Mouse (Mus musculus) embryonic facial prominence, embryonic 15.5 days (tissue): ENCODE measurements around the gene Chka. TPM values are rescaled to one million over a fixed set of nuclear protein-coding genes. Genes with fewer than 3 reads are reported as not detected.

ENCODE experiments used
- ATAC-seq: fragments of 200-750 bp; cut with Nextera tagmentation; 2 replicates; pipeline ENCODE4 v1.8.0; 2017; ENCODE audit warnings: low read depth, moderate TSS enrichment; ENCODE audit not compliant: insufficient number of reproducible peaks, low FRiP score, low TSS enrichment
- H3K27ac ChIP-seq: fragments of 300-500 bp; sonication (generic); replicated peaks from 2 replicates; pipeline ENCODE4 v1.5.1; 2015; ENCODE audit warnings: mild to moderate bottlenecking, inconsistent platforms
- H3K27me3 ChIP-seq: fragments of 300-500 bp; sonication (generic); 2 replicates; pipeline ENCODE4 v1.6.1; 2015; ENCODE audit warnings: inconsistent platforms
- H3K36me3 ChIP-seq: fragments of 300-500 bp; sonication (generic); 2 replicates; pipeline ENCODE4 v1.6.1; 2015; ENCODE audit warnings: mild to moderate bottlenecking, inconsistent platforms
- H3K4me1 ChIP-seq: fragments of 300-500 bp; sonication (generic); 2 replicates; pipeline ENCODE4 v1.6.1; 2015; ENCODE audit warnings: inconsistent platforms
- H3K4me2 ChIP-seq: fragments of 300-500 bp; sonication (generic); replicated peaks from 2 replicates; pipeline ENCODE4 v1.6.1; 2015; ENCODE audit warnings: mild to moderate bottlenecking, inconsistent platforms
- H3K4me3 ChIP-seq: fragments of 300-500 bp; sonication (generic); replicated peaks from 2 replicates; pipeline ENCODE4 v1.5.1; 2015; ENCODE audit warnings: mild to moderate bottlenecking, inconsistent platforms
- H3K9ac ChIP-seq: fragments of 300-500 bp; sonication (generic); 2 replicates; pipeline ENCODE4 v1.6.1; 2015; ENCODE audit warnings: inconsistent platforms
- H3K9me3 ChIP-seq: fragments of 300-500 bp; sonication (generic); replicated peaks from 2 replicates; pipeline ENCODE4 v1.6.1; 2016; ENCODE audit warnings: inconsistent platforms
- WGBS: fragments of 180-500 bp; shearing (Covaris S2); methylation state at CpG from one replicate; pipeline ENCODE4 v1.1.7; 2015; 5-methylcytosine and 5-hydroxymethylcytosine counted together
- polyA plus RNA-seq: library from polyadenylated mRNA; unstranded; fragments of >200 nt; fragmentation: Nextera tagmentation; extraction: Ambion mirVana; gene quantifications from 2 replicates; pipeline ENCODE4 v1.2.1, GENCODE M21; 2015

Gene Chka
- polyA plus RNA-seq, 1 experiment from 2014 or later: 44.3 TPM

DNA sequence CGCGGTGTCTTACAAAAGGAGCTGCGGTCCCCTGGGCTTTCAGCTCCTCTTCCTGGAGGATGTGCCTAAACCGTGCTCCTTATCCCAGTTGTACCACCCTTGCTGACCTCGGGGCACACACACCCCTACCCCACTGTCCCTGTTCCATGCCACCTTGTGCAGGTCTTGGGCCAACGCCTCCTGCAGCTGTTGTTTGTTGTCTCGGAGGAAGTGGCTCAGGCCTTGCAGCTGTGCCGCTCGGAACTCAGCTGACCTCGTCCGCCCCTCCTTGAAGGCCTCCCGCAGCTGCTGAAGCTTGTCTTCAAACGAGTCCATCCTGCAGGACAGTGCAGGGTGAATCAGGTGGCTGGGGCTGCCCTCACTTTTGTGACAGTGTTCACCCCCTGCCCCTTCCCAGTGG lies 72.0 kb downstream of the Chka start:
- Histone ChIP-seq H3K27ac (peak overlapping the region; percentile 13), H3K4me1 (peaks cover 13% of the 10 kb centered on the region), H3K4me2 (no peak overlapping the region), H3K9ac (no peak overlapping the region), H3K4me3 (no peak overlapping the region), H3K36me3 (no peaks in the 10 kb centered on the region), H3K27me3 (no peaks in the 10 kb centered on the region), H3K9me3 (no peaks in the 10 kb centered on the region)
- ATAC-seq: peak; percentile 60
- WGBS: 57% methylated on average over 13 of the region's 13 CpGs

DNA sequence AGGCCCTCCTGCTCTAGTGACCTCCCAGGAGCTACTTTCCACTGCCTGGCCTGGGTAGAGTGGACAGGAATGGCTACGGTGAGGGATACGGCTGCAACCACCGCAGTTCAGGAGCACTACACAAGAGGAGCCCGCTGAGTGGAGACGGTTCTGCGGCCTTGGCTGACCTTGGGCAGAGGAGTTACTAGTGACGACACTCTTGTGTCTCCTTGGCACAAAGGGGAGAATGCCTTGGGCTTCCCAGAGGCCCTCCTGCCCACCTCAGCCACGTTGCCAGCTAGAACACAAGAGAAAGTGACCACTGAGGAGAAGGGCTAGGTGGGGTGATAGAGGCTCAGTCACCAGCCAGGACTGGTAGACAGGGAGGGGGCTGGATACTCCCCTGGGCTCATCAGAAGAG lies 72.6 kb downstream of the Chka start:
- no peaks in the 10 kb centered on the region for H3K36me3 ChIP-seq
- no peak for ATAC-seq
- H3K4me2 ChIP-seq: no peak overlapping the region
- no peaks in the 10 kb centered on the region for H3K27me3 ChIP-seq
- H3K27ac ChIP-seq: peak overlapping the region; percentile 3; the same call in 1 of the 2 replicates
- no peak overlapping the region for H3K9ac ChIP-seq
- peaks cover 17% of the 10 kb centered on the region for H3K4me1 ChIP-seq
- no peaks in the 10 kb centered on the region for H3K9me3 ChIP-seq
- no peak overlapping the region for H3K4me3 ChIP-seq
- 72% methylated on average over 8 of the region's 8 CpGs for WGBS

DNA sequence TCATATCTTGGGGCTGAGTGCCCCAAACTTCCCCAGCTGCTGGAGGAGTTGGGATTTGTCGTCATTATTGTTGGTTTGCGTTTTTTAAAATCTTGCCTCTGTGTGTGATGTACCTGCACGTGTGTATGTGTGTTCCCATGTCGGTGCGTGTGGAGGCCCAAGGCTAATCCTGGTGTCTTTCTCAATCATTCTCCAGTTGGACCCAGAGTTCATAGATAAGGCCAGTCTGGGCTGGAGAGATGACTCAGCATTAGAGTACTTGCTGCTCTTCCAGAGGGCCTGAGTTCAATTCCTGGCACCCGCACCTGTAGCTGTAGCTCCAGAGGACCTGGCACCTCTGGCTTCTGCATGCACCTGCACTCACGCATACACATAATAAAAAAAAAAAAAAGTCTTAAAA lies 73.3 kb downstream of the Chka start:
- 0 out of 2 replicates have a peak overlapping the region, but pooled peaks have one; percentile 3 for H3K27ac ChIP-seq
- no peak for ATAC-seq

DNA sequence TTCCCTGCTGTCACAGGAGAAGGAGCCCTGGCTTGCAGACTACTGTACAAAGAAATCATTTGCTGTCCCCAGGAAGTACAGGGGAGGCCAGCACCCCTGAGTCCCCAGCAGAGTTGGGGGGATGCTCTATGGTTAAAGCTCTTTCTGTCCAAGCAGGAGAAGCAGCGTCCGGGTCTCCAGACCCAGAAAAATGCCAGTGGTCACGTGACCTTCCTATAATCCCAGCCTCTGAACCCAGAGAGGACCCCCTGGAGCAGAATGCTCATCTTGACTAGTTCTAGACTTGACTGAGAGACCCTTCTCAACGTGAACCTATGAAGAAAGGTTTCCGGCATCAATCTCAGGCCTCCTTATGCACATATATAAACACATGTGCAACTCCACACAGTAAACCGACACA lies 74.3 kb downstream of the Chka start:
- peaks cover 34% of the 10 kb centered on the region for H3K4me1 ChIP-seq
- H3K4me3 ChIP-seq: no peak overlapping the region
- H3K27me3 ChIP-seq: no peaks in the 10 kb centered on the region
- no peaks in the 10 kb centered on the region for H3K36me3 ChIP-seq
- H3K9me3 ChIP-seq: no peaks in the 10 kb centered on the region
- no peak for ATAC-seq
- WGBS: 50% methylated on average over 6 of the region's 6 CpGs
- H3K4me2 ChIP-seq: no peak overlapping the region
- peak overlapping the region; percentile 8; the same call in 1 of the 2 replicates for H3K27ac ChIP-seq
- no peak overlapping the region for H3K9ac ChIP-seq

More for the DNA sequence above, 73.3 kb downstream of the Chka start:
- H3K4me3 ChIP-seq: no peak overlapping the region
- H3K4me2 ChIP-seq: no peak overlapping the region
- H3K36me3 ChIP-seq: no peaks in the 10 kb centered on the region
- no peaks in the 10 kb centered on the region for H3K9me3 ChIP-seq
- no peak overlapping the region for H3K9ac ChIP-seq
- WGBS: 88% methylated on average over 7 of the region's 7 CpGs
- no peaks in the 10 kb centered on the region for H3K27me3 ChIP-seq
- H3K4me1 ChIP-seq: peaks cover 24% of the 10 kb centered on the region

DNA sequence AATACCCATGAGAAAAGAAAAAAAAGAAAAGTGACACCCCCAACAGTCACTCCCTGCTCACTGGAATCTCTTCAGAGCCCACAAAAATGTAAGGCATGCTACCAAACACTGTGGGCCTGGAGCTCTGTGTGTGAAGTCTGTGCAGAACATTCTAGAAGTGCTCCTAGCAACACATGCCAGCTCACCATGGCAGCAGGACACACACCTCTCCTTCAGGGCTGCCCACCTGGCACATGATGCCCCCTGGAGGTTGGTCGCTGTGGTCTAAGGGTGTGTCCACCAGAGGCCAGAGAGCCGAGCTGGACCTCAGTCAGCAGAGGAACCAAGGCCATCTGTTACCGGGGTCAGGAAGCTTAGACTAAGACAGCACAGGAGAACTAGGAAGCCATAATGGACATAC lies 74.7 kb downstream of the Chka start:
- ATAC-seq: no peak
- no peak overlapping the region for H3K4me2 ChIP-seq
- H3K27ac ChIP-seq: peak overlapping the region; percentile 8; the same call in 1 of the 2 replicates
- H3K4me1 ChIP-seq: peaks cover 37% of the 10 kb centered on the region
- no peaks in the 10 kb centered on the region for H3K36me3 ChIP-seq
- 49% methylated on average over 3 of the region's 3 CpGs for WGBS
- no peaks in the 10 kb centered on the region for H3K27me3 ChIP-seq
- no peaks in the 10 kb centered on the region for H3K9me3 ChIP-seq
- no peak overlapping the region for H3K9ac ChIP-seq
- H3K4me3 ChIP-seq: no peak overlapping the region

DNA sequence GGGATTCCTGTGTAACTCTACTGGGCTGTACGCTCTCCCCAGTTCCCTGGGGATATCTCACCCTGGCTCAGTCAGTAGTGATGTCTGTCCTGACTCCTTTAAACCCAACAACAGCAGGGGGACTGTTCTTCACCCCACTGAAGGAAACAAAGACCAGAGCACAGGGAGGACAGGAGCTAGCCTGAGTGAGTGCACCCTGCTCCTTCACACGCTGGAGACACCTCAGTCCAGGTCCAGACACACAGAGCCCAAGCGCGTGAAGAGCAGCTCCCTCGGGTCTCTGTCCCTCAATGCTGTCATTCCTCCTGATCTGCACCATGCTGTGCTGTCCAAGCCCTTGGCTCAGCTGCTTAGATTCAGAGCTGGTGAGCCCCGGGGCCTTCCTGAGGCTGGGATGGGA lies 75.1 kb downstream of the Chka start:
- Histone ChIP-seq H3K4me2 (no peak overlapping the region), H3K4me1 (peaks cover 37% of the 10 kb centered on the region), H3K27me3 (no peaks in the 10 kb centered on the region), H3K4me3 (no peak overlapping the region), H3K9ac (no peak overlapping the region), H3K36me3 (no peaks in the 10 kb centered on the region), H3K27ac (peak overlapping the region; percentile 8; the same call in 1 of the 2 replicates), H3K9me3 (no peaks in the 10 kb centered on the region)
- ATAC-seq: no peak
- 58% methylated on average over 6 of the region's 6 CpGs for WGBS

DNA sequence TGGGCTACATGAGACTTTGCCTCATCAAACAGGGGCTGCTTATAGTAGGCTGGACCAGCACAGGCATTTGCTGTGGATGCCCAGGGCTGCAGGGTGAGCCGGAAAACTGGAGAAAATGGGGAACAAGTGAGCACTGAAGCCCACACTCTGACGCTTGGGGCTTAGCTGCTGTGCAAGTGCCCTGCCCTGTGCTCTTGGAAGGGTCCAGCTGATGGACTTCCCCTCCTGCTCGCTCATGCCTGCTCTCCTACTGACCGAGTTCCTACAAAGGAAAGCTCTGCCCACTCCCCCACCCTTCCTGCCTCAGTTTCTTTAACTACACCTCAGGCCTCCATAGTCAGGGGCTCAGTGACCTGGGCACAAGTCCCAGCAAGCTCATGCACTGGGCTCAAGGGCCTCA lies 76.4 kb downstream of the Chka start:
- Histone ChIP-seq H3K4me1 (peaks cover 37% of the 10 kb centered on the region), H3K27me3 (no peaks in the 10 kb centered on the region), H3K36me3 (no peaks in the 10 kb centered on the region), H3K4me3 (no peak overlapping the region), H3K9ac (no peak overlapping the region), H3K4me2 (no peak overlapping the region), H3K9me3 (no peaks in the 10 kb centered on the region), H3K27ac (no peak overlapping the region)
- WGBS: 79% methylated on average over 4 of the region's 4 CpGs
- no peak for ATAC-seq

DNA sequence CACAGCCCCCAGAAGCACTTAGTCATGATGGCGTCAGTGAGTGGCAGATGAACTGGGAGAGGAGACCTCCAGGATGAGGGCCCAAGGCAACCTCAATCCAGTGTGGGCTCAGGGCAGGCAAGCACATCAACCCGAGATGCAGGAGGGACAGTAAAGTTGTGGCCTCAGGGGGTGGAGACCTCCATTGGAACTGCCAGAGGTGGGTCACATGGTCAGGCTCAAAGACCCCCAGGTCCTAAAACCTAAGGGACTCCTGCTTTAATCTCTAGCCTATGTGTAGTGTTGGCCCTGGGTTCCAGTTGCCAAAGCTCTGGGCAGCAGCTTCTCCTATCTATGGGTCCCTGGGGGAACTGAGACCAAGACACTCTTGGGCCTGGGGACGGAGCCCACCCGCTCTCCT lies 77.2 kb downstream of the Chka start:
- no peak for ATAC-seq
- Histone ChIP-seq H3K4me3 (no peak overlapping the region), H3K36me3 (no peaks in the 10 kb centered on the region), H3K27ac (peak overlapping the region; percentile 85), H3K9me3 (no peaks in the 10 kb centered on the region), H3K27me3 (no peaks in the 10 kb centered on the region), H3K4me1 (peaks cover 37% of the 10 kb centered on the region), H3K9ac (no peak overlapping the region), H3K4me2 (no peak overlapping the region)
- WGBS: 76% methylated on average over 4 of the region's 4 CpGs

DNA sequence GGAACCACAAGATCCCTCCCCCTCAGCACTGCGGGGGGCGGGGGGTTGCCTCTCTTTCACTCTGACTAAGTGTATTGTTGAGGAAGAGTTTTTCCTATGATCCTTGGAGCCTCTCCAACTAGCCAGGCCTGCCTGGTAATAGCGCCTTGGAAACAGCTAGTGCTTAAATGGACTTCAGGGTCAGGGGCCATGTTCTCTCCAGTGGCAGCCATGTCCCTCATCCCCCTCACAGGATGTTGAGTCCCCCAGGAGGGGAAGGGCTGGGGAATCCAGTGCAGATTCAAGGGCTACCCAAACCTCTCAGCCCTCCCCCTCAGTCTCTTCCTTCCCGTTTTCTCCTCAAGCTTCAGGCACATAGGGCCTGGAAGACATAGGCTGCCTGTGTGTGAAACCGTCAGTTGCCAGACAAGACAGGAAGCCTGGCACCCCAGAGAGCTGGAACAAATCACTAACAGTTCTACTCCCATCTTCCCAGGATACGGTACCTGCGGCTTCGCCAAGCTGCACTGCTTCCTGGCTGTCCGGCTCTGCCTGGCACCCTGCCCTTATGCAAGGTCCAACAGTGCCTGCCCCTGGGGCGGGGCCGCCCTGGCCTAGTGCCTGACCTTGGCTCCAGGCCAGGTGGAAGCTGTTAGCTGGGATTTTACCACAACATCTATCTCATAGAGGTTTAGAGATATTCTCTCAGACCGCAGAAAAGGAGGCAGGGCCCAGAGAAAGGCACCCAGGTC lies 77.8 kb downstream of the Chka start, which contains the start of gene Aldh3b1:
Gene Aldh3b1, minus strand, starts transcription at position 598 of the 731 bp plus-strand sequence.
- H3K27ac ChIP-seq: peak within 1 kb of the TSS; percentile 85
- peak within 1 kb of the TSS; percentile 21; the same call in 1 of the 2 replicates for H3K4me2 ChIP-seq
- no peaks in the 10 kb centered on the region for H3K9me3 ChIP-seq
- WGBS: 28% methylated on average over 12 of the region's 12 CpGs
- H3K36me3 ChIP-seq: no peaks in the 10 kb centered on the region
- no peak within 1 kb of the TSS for H3K9ac ChIP-seq
- H3K4me3 ChIP-seq: no peak within 1 kb of the TSS
- peaks cover 37% of the 10 kb centered on the region for H3K4me1 ChIP-seq
- H3K27me3 ChIP-seq: no peaks in the 10 kb centered on the region
- peak; percentile 44; the same call in 1 of the 2 replicates for ATAC-seq

DNA sequence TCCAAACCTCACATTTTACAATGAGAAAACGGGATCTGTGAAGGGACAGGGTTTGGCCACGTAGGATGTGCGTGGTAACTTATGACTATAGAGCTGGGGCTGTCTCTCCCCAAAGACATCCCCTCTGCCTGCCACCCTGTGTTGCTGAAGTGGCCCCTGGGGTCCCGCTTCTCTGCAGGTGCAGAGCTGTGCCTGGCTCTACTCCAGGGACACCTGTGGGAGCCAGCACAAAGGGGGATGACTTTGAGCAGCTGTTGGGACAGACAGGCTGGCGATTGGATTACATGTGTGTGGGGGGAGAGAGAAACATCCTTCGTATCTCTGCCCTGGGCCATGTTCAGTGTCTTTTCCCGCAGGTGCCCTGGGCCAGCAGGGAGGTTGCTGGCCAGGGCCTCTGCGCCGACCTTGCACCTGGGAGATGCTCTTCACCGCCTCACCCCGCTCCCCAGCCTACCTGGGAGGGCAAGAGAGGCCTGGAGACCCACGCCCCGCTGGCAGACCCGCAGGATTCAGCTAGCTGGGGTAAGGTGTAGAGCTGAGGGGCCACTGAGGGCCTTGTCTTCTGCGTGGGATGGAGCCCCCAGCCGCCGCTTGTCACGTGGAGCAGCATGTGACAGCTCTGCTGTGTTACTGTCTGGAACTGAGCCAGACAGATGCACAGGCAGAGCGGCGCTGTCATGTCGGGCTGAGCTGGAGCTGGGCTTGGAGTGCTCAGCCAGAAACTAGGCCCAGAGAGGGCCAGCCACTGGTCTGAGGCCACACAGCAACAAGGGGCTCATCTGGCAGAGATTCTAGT lies 78.9 kb downstream of the Chka start:
- H3K9me3 ChIP-seq: no peaks in the 10 kb centered on the region
- 54% methylated on average over 21 of the region's 21 CpGs for WGBS
- no peak for ATAC-seq
- no peaks in the 10 kb centered on the region for H3K27me3 ChIP-seq
- no peak overlapping the region for H3K4me2 ChIP-seq
- H3K4me1 ChIP-seq: peaks cover 43% of the 10 kb centered on the region
- peak overlapping the region; percentile 85 for H3K27ac ChIP-seq
- no peaks in the 10 kb centered on the region for H3K36me3 ChIP-seq
- H3K4me3 ChIP-seq: no peak overlapping the region
- no peak overlapping the region for H3K9ac ChIP-seq

DNA sequence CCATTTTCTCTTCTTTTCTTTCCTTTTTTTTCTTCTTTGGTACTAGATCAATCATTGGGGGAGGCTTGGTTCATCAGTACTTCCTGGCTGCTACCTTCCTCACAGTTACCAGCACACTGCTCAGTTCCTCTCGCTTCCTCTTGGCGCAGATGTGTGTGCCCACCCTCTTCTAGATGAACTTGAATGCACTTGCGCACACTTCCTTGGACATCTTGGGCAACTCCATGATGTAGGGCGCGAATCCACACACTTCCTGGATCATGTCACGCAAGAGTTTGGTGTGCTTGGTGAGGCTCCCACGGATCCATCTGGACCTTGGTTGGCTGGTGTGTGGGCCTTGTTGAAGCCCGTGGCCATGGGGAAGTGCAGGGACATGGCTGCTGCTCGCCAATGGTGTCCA lies 80.1 kb downstream of the Chka start:
- WGBS: 88% methylated on average over 9 of the region's 9 CpGs
- Histone ChIP-seq H3K4me1 (peaks cover 42% of the 10 kb centered on the region), H3K27me3 (no peaks in the 10 kb centered on the region), H3K27ac (no peak overlapping the region), H3K9me3 (no peaks in the 10 kb centered on the region), H3K4me2 (no peak overlapping the region), H3K9ac (no peak overlapping the region), H3K36me3 (no peaks in the 10 kb centered on the region), H3K4me3 (no peak overlapping the region)
- no peak for ATAC-seq
